Mouse (Mus musculus) embryonic facial prominence, embryonic 15.5 days (tissue): ENCODE data around the gene Gm14214. TPM values are rescaled to one million over a fixed set of nuclear protein-coding genes. Genes with fewer than 3 reads are reported as not detected.

ENCODE experiments used
- ATAC-seq: fragments of 200-750 bp; cut with Nextera tagmentation; 2 replicates; pipeline ENCODE4 v1.8.0; 2017; ENCODE audit warnings: low read depth, moderate TSS enrichment; ENCODE audit not compliant: insufficient number of reproducible peaks, low FRiP score, low TSS enrichment
- H3K27ac ChIP-seq: fragments of 300-500 bp; sonication (generic); replicated peaks from 2 replicates; pipeline ENCODE4 v1.5.1; 2015; ENCODE audit warnings: mild to moderate bottlenecking, inconsistent platforms
- H3K27me3 ChIP-seq: fragments of 300-500 bp; sonication (generic); 2 replicates; pipeline ENCODE4 v1.6.1; 2015; ENCODE audit warnings: inconsistent platforms
- H3K36me3 ChIP-seq: fragments of 300-500 bp; sonication (generic); 2 replicates; pipeline ENCODE4 v1.6.1; 2015; ENCODE audit warnings: mild to moderate bottlenecking, inconsistent platforms
- H3K4me1 ChIP-seq: fragments of 300-500 bp; sonication (generic); 2 replicates; pipeline ENCODE4 v1.6.1; 2015; ENCODE audit warnings: inconsistent platforms
- H3K4me2 ChIP-seq: fragments of 300-500 bp; sonication (generic); replicated peaks from 2 replicates; pipeline ENCODE4 v1.6.1; 2015; ENCODE audit warnings: mild to moderate bottlenecking, inconsistent platforms
- H3K4me3 ChIP-seq: fragments of 300-500 bp; sonication (generic); replicated peaks from 2 replicates; pipeline ENCODE4 v1.5.1; 2015; ENCODE audit warnings: mild to moderate bottlenecking, inconsistent platforms
- H3K9ac ChIP-seq: fragments of 300-500 bp; sonication (generic); 2 replicates; pipeline ENCODE4 v1.6.1; 2015; ENCODE audit warnings: inconsistent platforms
- H3K9me3 ChIP-seq: fragments of 300-500 bp; sonication (generic); replicated peaks from 2 replicates; pipeline ENCODE4 v1.6.1; 2016; ENCODE audit warnings: inconsistent platforms
- WGBS: fragments of 180-500 bp; shearing (Covaris S2); methylation state at CpG from one replicate; pipeline ENCODE4 v1.1.7; 2015; 5-methylcytosine and 5-hydroxymethylcytosine counted together
- polyA plus RNA-seq: library from polyadenylated mRNA; unstranded; fragments of >200 nt; fragmentation: Nextera tagmentation; extraction: Ambion mirVana; gene quantifications from 2 replicates; pipeline ENCODE4 v1.2.1, GENCODE M21; 2015

Gene Gm14214
- polyA plus RNA-seq: not detected in 2 replicates

DNA sequence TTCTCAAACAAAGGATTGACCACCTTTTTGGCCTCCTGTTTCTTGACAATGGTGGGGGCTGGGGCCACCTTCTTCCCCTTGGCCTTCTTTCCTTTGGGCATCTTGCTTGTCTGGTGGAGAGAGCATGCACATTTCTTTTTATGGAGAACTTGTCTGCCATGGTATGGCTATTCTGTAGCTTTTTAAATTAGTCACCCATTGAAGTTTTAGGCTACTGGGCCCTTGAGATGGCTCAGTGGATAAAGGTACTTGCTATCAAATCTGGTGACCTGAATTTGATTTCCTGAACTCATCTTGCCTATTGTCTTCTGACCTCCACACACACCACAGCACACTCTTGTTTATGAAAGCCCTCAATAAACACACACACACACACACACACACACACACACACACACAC is at the start of gene Gm14214:
Gene Gm14214, minus strand, starts transcription at position 101 of the 400 bp plus-strand sequence.
- no peak within 1 kb of the TSS for H3K27ac ChIP-seq
- no peaks in the 10 kb centered on the region for H3K27me3 ChIP-seq
- no peak within 1 kb of the TSS for H3K4me2 ChIP-seq
- no peak within 1 kb of the TSS for H3K9ac ChIP-seq
- no peak within 1 kb of the TSS for H3K4me3 ChIP-seq
- no peaks in the 10 kb centered on the region for H3K4me1 ChIP-seq
- ATAC-seq: no peak
- no peaks in the 10 kb centered on the region for H3K36me3 ChIP-seq
- no peaks in the 10 kb centered on the region for H3K9me3 ChIP-seq

GRCm38 (mm10) chr2:154818599-154818998 is 48.8 kb upstream of the Gm14214 start:
- Histone ChIP-seq H3K9ac (no peak overlapping the region), H3K27me3 (no peaks in the 10 kb centered on the region), H3K4me1 (peaks cover 26% of the 10 kb centered on the region), H3K4me2 (no peak overlapping the region), H3K27ac (no peak overlapping the region), H3K36me3 (no peaks in the 10 kb centered on the region), H3K4me3 (no peak overlapping the region), H3K9me3 (no peaks in the 10 kb centered on the region)
- 69% methylated on average over 1 of the region's 1 CpGs for whole genome bisulfite sequencing
- ATAC-seq: no peak

GRCm38 (mm10) chr2:154817788-154818187 is 48.0 kb upstream of the Gm14214 start:
- ATAC-seq: no peak
- Histone ChIP-seq H3K9me3 (no peaks in the 10 kb centered on the region), H3K4me1 (peaks cover 26% of the 10 kb centered on the region), H3K9ac (no peak overlapping the region), H3K4me2 (no peak overlapping the region), H3K27ac (0 out of 2 replicates have a peak overlapping the region, but pooled peaks have one; percentile 45), H3K36me3 (no peaks in the 10 kb centered on the region), H3K4me3 (no peak overlapping the region), H3K27me3 (no peaks in the 10 kb centered on the region)
- 23% methylated on average over 1 of the region's 1 CpGs for WGBS

DNA sequence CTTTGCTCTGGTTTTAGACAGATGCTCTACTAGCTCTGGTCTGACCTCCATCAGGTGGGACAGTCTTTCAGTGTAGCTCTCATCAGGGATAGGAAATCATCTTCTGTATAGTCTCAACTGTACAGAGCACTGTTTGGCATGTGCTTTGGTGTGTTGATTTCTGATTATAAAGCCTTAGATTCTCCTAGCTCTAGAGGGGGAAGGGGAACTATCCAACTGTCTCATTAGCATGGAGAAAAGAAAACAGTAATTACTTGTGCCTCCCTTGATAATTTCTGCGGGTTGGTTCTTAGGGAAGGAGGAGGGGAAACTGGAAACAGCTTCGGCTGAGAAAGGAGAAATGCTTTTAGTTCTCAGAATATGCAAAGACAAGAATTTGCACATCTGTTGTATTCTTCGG is 47.3 kb upstream of the Gm14214 start:
- Histone ChIP-seq H3K9ac (no peak overlapping the region), H3K27ac (0 out of 2 replicates have a peak overlapping the region, but pooled peaks have one; percentile 9), H3K27me3 (no peaks in the 10 kb centered on the region), H3K36me3 (no peaks in the 10 kb centered on the region), H3K4me1 (peaks cover 26% of the 10 kb centered on the region), H3K4me2 (no peak overlapping the region), H3K4me3 (no peak overlapping the region), H3K9me3 (no peaks in the 10 kb centered on the region)
- ATAC-seq: no peak
- 7% methylated on average over 3 of the region's 3 CpGs for WGBS

DNA sequence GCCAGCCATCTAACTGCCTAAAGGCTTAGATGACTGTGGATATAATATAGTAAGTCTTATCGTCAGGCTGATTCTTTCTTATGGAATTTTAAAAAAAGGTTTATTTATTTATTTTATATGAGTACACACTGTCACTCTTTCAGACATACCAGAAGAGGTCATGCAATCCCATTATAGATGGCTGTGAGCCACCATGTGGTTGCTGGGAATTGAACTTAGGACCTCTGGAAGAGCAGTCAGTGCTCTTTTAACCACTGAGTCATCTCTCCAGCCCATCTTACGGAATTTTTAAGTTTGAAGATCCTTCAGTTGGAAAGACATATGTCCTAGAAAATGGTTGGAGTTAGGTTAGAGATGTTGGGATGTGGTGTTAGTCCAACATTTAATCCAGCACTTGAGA is 43.6 kb upstream of the Gm14214 start:
- no peak overlapping the region for H3K9ac ChIP-seq
- no peak overlapping the region for H3K4me3 ChIP-seq
- no peaks in the 10 kb centered on the region for H3K27me3 ChIP-seq
- H3K4me2 ChIP-seq: no peak overlapping the region
- H3K4me1 ChIP-seq: peaks cover 22% of the 10 kb centered on the region
- 90% methylated on average over 2 of the region's 2 CpGs for WGBS
- no peaks in the 10 kb centered on the region for H3K36me3 ChIP-seq
- no peak overlapping the region for H3K27ac ChIP-seq
- H3K9me3 ChIP-seq: no peaks in the 10 kb centered on the region
- no peak for ATAC-seq

DNA sequence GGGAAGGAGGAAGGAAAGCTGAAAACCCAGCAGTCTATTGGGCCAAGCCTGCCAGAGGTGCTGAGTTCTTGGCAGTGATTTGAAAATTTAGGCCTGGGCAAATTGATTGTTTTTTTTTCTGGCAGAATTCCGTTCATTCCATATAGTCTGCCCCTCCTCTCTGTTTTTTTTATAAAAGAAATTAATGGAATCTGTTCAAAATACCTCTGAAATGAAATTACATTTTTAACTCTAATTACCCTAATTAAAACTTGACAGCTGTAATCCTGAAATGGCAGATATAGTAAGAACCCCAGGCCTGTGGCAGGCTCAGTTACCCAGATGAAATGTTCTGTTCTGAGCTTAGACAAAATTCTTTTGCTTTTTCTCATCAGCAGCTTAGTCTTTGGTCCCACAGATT is 41.0 kb upstream of the Gm14214 start:
- no peaks in the 10 kb centered on the region for H3K36me3 ChIP-seq
- 32% methylated on average over 1 of the region's 1 CpGs for WGBS
- H3K4me1 ChIP-seq: peaks cover 14% of the 10 kb centered on the region; the same call in 1 of the 2 replicates
- no peak overlapping the region for H3K27ac ChIP-seq
- H3K27me3 ChIP-seq: no peaks in the 10 kb centered on the region
- no peak overlapping the region for H3K9ac ChIP-seq
- H3K4me3 ChIP-seq: no peak overlapping the region
- no peak for ATAC-seq
- H3K4me2 ChIP-seq: no peak overlapping the region
- H3K9me3 ChIP-seq: no peaks in the 10 kb centered on the region

- Histone ChIP-seq H3K27ac (no peak overlapping the region), H3K9ac (no peak overlapping the region), H3K27me3 (no peaks in the 10 kb centered on the region), H3K4me3 (no peak overlapping the region), H3K36me3 (no peaks in the 10 kb centered on the region), H3K4me2 (no peak overlapping the region), H3K9me3 (no peaks in the 10 kb centered on the region), H3K4me1 (peaks cover 15% of the 10 kb centered on the region; the same call in 1 of the 2 replicates)
- WGBS: 89% methylated on average over 1 of the region's 1 CpGs
- no peak for ATAC-seq
Measured at GRCm38 (mm10) chr2:154809107-154809762, 39.4 kb upstream of the Gm14214 start.

DNA sequence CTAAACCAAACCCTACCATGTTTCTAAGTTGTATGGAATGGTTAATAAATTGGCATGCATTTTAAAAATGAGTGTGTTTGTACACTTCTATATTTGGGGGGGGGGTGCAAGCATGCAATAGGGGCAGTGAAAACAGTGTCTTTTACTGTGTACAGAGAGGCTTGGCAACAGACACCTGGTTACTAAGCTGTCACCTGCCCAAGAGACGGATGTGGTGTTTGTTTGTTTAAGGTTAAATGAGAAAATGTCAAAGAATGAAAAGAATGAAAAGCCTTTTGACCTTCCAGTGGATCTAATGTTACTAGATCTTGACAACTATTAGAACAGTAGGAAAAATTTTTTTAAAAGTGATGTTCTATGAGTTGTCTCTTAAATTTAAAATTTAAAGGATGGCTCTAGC is 37.9 kb upstream of the Gm14214 start:
- WGBS: 46% methylated on average over 1 of the region's 1 CpGs
- Histone ChIP-seq H3K36me3 (no peaks in the 10 kb centered on the region), H3K4me2 (no peak overlapping the region), H3K9me3 (no peaks in the 10 kb centered on the region), H3K4me1 (peaks cover 24% of the 10 kb centered on the region), H3K27me3 (no peaks in the 10 kb centered on the region), H3K27ac (no peak overlapping the region), H3K4me3 (no peak overlapping the region), H3K9ac (no peak overlapping the region)
- no peak for ATAC-seq

- Histone ChIP-seq H3K9ac (no peak overlapping the region), H3K4me2 (no peak overlapping the region), H3K27me3 (no peaks in the 10 kb centered on the region), H3K27ac (no peak overlapping the region), H3K4me1 (peaks cover 16% of the 10 kb centered on the region), H3K36me3 (no peaks in the 10 kb centered on the region), H3K9me3 (no peaks in the 10 kb centered on the region), H3K4me3 (no peak overlapping the region)
- no peak for ATAC-seq
- WGBS: 61% methylated on average over 4 of the region's 4 CpGs
Measured at GRCm38 (mm10) chr2:154803845-154804244, 34.0 kb upstream of the Gm14214 start.

GRCm38 (mm10) chr2:154803372-154803771 is 33.5 kb upstream of the Gm14214 start:
- 61% methylated on average over 1 of the region's 1 CpGs for WGBS
- Histone ChIP-seq H3K27me3 (no peaks in the 10 kb centered on the region), H3K4me1 (peaks cover 16% of the 10 kb centered on the region), H3K4me2 (no peak overlapping the region), H3K4me3 (no peak overlapping the region), H3K9ac (no peak overlapping the region), H3K9me3 (no peaks in the 10 kb centered on the region), H3K36me3 (no peaks in the 10 kb centered on the region), H3K27ac (no peak overlapping the region)
- ATAC-seq: no peak

DNA sequence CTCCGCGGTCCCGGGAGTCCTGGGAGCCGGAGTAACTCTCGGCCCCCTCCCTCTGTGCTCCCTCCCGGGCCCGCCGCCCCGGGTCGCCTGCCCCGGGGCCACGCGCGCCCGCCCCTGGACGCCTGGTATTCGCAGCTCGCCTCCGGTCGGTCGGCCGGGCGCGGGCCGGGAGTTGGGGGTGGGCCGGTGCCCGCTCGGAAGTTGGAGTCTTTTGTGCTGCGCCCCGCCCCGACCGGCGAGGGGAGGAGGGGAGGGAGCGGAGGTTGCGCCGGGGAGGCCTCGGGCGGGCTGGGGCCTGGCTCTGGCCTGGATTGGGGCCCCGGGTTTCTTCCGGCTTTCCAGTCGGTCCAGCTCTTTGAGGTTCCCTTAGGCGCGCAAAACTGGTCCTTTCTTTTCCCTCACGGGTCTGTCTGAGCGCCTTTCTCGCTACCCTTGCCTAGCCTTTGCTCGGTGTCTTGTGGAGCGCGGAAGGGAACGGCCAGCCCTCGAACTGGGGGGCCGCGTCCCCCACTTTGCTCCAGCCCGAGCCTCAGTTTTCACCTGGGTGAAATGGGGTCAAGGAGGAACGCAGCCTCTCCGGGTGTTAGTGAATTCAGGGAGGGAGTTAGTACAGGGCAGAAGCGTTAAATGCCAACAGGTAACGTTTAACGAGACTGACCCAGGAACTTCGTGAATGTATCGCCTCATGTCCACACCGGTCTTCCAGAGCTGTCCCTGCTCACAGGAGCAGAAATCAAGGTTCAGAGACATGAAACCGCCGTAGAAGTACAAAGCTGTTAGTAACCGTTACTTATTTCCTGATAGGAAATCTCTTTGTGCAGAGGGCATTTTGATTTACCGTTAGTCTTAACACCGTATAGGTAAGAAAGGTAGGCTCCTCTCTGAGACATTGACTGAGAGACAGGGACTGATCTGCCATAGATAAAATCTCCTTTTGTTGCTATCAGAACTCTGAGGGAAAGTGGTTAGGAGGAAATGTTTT is 22.1 kb upstream of the Gm14214 start:
- no peaks in the 10 kb centered on the region for H3K27me3 ChIP-seq
- no peaks in the 10 kb centered on the region for H3K36me3 ChIP-seq
- peak overlapping the region; percentile 65 for H3K4me2 ChIP-seq
- peak overlapping the region; percentile 98 for H3K9ac ChIP-seq
- H3K27ac ChIP-seq: peak overlapping the region; percentile 99
- peak overlapping the region; percentile 100 for H3K4me3 ChIP-seq
- no peaks in the 10 kb centered on the region for H3K9me3 ChIP-seq
- peaks cover 34% of the 10 kb centered on the region for H3K4me1 ChIP-seq
- peak; percentile 12; the same call in 1 of the 2 replicates for ATAC-seq
- WGBS: under 1% methylated on average over 65 of the region's 67 CpGs
